Mouse (Mus musculus): ENCODE data around the gene Lcp1. TPM values are rescaled to one million over a fixed set of nuclear protein-coding genes. Genes with fewer than 3 reads are reported as not detected.

Gene Lcp1
- polyA plus RNA-seq (2012; rRNA removed): 24.1 and 25.4 TPM in 2 replicates

GRCm38 (mm10) chr14:75130501-75131318 lies at the start of gene Lcp1, which contains the start of gene Lrrc63:
TSS of gene Lcp1 (plus strand) at chr14:75131101.
TSS of gene Lrrc63 (minus strand) at chr14:75130881.

DNA sequence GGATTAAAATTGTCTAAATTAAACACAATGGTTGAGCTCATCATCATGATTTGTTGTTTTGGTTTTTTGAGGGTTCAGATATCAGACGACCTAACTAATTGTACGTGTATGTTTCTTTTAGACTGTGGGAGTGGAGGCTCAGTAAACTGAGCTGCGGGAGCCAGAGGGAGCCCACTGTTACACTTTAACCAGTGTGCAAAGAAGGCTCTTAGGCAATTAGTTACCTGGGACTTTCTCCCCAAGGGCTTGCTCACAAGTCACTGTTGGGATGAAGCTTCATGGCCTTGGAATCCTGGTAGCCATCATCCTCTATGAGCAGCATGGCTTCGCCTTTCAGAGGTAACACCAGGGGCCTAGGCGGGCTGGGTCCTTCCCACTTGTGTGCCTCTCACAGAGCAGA lies 111.2 kb downstream of the Lcp1 start, which contains the start of gene Cpb2:
Gene Cpb2, plus strand, starts transcription at position 201 of the 400 bp plus-strand sequence.

Other genes with a start within 250 kb of the Lcp1 start
- gene Lrch1, start 183.2 kb upstream of the Lcp1 start, polyA plus RNA-seq (2012; rRNA removed): 3.2 and 4.1 TPM in 2 replicates
- 0.59 and 0.80 TPM in 2 replicates for gene Rubcnl, start 115.1 kb upstream of the Lcp1 start, polyA plus RNA-seq (2012; rRNA removed)
- gene Lrrc63, start 220 bp upstream of the Lcp1 start, polyA plus RNA-seq (2012; rRNA removed): 0.02 TPM in 1 of 2 replicates, not detected in the other
- gene Cpb2, start 111.2 kb downstream of the Lcp1 start, polyA plus RNA-seq (2012; rRNA removed): 406 and 409 TPM in 2 replicates
- gene Zc3h13, start 153.3 kb downstream of the Lcp1 start, polyA plus RNA-seq (2012; rRNA removed): 10.7 and 13.2 TPM in 2 replicates

All from liver, embryonic 18 days (tissue).